Mouse (Mus musculus) kidney, adult 18-20 months (tissue): ENCODE data around the gene Sel1l3.
A peak's percentile ranks its signal among the peaks of the same experiment; 100 is the strongest.

Experiments
- DNase-seq: peaks from one replicate; pipeline ENCODE4 v3.0.0; 2021

The Sel1l3 gene

GRCm38 (mm10) chr5:53213711-53214352 lies at the start of gene Sel1l3:
Sel1l3 (minus strand) TSS chr5:53213927.
- DNase-seq: peak; percentile 65

GRCm38 (mm10) chr5:53261999-53262398 lies 48.3 kb upstream of the Sel1l3 start:
- DNase-seq: no peak

GRCm38 (mm10) chr5:53259894-53260293 lies 46.2 kb upstream of the Sel1l3 start:
- DNase-seq: no peak

GRCm38 (mm10) chr5:53258038-53258786 lies 44.5 kb upstream of the Sel1l3 start:
- DNase-seq: peak; percentile 21

GRCm38 (mm10) chr5:53254821-53255220 lies 41.1 kb upstream of the Sel1l3 start:
- DNase-seq: no peak

GRCm38 (mm10) chr5:53254154-53254553 lies 40.4 kb upstream of the Sel1l3 start:
- DNase-seq: no peak

- no peak for DNase-seq
Observed at GRCm38 (mm10) chr5:53249431-53250061, 35.8 kb upstream of the Sel1l3 start.

- no peak for DNase-seq
Observed at GRCm38 (mm10) chr5:53248499-53248898, 34.8 kb upstream of the Sel1l3 start.

- no peak for DNase-seq
Observed at GRCm38 (mm10) chr5:53243933-53244332, 30.2 kb upstream of the Sel1l3 start.

GRCm38 (mm10) chr5:53242865-53243499 lies 29.3 kb upstream of the Sel1l3 start:
- no peak for DNase-seq

- no peak for DNase-seq
Observed at GRCm38 (mm10) chr5:53241963-53242362, 28.2 kb upstream of the Sel1l3 start.

GRCm38 (mm10) chr5:53241109-53241508 lies 27.4 kb upstream of the Sel1l3 start:
- no peak for DNase-seq

GRCm38 (mm10) chr5:53239831-53240440 lies 26.2 kb upstream of the Sel1l3 start:
- DNase-seq: no peak

GRCm38 (mm10) chr5:53239189-53239588 lies 25.5 kb upstream of the Sel1l3 start:
- DNase-seq: no peak

- DNase-seq: no peak
Observed at GRCm38 (mm10) chr5:53238761-53239160, 25.0 kb upstream of the Sel1l3 start.

- no peak for DNase-seq
Observed at GRCm38 (mm10) chr5:53236749-53237148, 23.0 kb upstream of the Sel1l3 start.

GRCm38 (mm10) chr5:53236136-53236535 lies 22.4 kb upstream of the Sel1l3 start:
- no peak for DNase-seq

GRCm38 (mm10) chr5:53235551-53235950 lies 21.8 kb upstream of the Sel1l3 start:
- DNase-seq: no peak

- no peak for DNase-seq
Observed at GRCm38 (mm10) chr5:53230560-53230959, 16.8 kb upstream of the Sel1l3 start.

GRCm38 (mm10) chr5:53225434-53225833 lies 11.7 kb upstream of the Sel1l3 start:
- DNase-seq: no peak

GRCm38 (mm10) chr5:53214801-53215200 lies 1.1 kb upstream of the Sel1l3 start:
- no peak for DNase-seq

- no peak for DNase-seq
Observed at GRCm38 (mm10) chr5:53214362-53214761, 635 bp upstream of the Sel1l3 start.
